Mouse (Mus musculus): ENCODE measurements around the gene Ift81. TPM values are rescaled to one million over a fixed set of nuclear protein-coding genes. Genes with fewer than 3 reads are reported as not detected.

The Ift81 gene
- polyA plus RNA-seq, 1 experiment from 2014 or later = 39.3 TPM

DNA sequence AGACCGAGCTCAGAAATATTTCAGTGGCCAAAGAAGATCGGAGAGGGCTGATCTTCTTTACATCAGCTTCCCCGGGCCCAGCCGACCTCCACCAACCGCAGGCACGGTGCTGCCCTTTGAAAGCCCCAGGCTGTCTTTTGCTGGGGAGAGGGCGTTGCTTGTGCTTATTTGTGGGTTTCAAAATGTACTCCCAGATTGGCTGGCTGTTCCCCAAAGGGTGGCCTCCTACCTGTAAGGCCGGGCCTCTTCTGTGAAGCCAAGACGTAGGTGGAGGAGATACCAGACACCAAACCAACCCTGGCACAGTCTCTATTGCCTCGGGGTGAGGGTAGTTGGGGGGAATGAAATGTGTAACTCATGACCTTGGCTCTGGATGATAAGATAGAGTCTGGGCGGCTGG, 31.7 kb upstream of the Ift81 start:
- 72% methylated on average over 11 of the region's 11 CpGs for WGBS
- H3K4me2 ChIP-seq = no peak overlapping the region
- H3K27me3 ChIP-seq = no peaks in the 10 kb centered on the region
- ATAC-seq (replicated peaks; ENCODE audit: insufficient number of reproducible peaks, insufficient read depth, low FRiP score, low read depth) = no peak
- H3K4me3 ChIP-seq = no peak overlapping the region
- H3K4me1 ChIP-seq (replicated peaks) = peaks cover 18% of the 10 kb centered on the region
- H3K9me3 ChIP-seq (replicated peaks) = no peaks in the 10 kb centered on the region
- no peak overlapping the region for H3K27ac ChIP-seq
- no peaks in the 10 kb centered on the region for H3K36me3 ChIP-seq
- no peak overlapping the region for H3K9ac ChIP-seq

DNA sequence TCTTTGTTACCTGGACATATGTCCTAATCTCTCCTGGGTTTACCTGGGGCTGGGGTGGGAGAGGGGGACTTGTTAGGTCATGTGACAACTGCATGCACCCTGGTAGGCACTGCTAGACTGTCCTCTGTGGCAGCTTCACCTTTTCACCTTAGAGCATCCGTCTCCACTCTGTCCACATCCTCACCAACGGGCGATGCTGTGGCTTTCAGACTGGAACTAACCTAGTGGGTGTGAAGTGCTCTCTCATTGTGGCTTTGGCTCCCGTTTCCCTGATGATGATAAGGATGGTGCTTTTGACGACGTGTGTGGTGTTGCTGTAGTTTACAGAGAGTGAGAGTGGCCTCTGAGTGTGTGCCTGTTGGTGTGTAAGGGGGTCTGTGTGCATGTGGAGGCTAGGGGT, 31.0 kb upstream of the Ift81 start:
- H3K36me3 ChIP-seq = no peaks in the 10 kb centered on the region
- no peak overlapping the region for H3K4me3 ChIP-seq
- H3K4me2 ChIP-seq = no peak overlapping the region
- H3K4me1 ChIP-seq (replicated peaks) = peaks cover 18% of the 10 kb centered on the region
- 48% methylated on average over 6 of the region's 6 CpGs for WGBS
- no peak overlapping the region for H3K27ac ChIP-seq
- no peaks in the 10 kb centered on the region for H3K27me3 ChIP-seq
- H3K9ac ChIP-seq = no peak overlapping the region
- no peaks in the 10 kb centered on the region for H3K9me3 ChIP-seq (replicated peaks)
- ATAC-seq (replicated peaks; ENCODE audit: insufficient number of reproducible peaks, insufficient read depth, low FRiP score, low read depth) = no peak

DNA sequence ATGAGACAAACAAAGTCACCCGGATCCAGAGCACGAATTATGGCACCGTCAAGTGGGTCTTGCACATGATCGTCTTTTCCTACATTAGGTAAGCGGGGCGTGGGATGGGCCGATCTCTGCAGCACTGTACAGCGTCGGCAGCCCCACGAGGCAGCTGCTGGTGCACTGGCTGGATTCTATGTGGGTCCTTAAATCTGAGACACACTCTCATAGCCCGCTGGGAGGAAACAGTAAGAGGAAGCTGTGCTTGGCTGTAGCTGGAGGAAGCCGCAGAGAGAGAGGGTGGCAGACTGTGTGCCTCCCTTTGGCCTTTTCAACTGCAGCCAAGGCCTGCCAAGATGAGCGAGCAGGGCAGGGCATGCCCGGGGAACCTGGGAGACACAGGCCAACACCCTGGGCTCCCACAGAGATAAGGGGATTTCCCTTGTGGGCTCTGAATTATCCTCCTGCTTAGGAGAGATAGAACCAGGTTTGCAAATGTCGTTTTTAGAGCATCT, 29.8 kb upstream of the Ift81 start:
- Histone ChIP-seq H3K9me3 (replicated peaks) (no peaks in the 10 kb centered on the region), H3K27ac (no peak overlapping the region; the same call in 1 of the 2 replicates), H3K4me2 (peak overlapping the region; percentile 32), H3K4me1 (replicated peaks) (peaks cover 18% of the 10 kb centered on the region), H3K4me3 (no peak overlapping the region; the same call in 1 of the 2 replicates), H3K36me3 (no peaks in the 10 kb centered on the region), H3K9ac (no peak overlapping the region), H3K27me3 (no peaks in the 10 kb centered on the region)
- 0 out of 2 replicates have a peak, but pooled peaks have one; percentile 23 for ATAC-seq (replicated peaks; ENCODE audit: insufficient number of reproducible peaks, insufficient read depth, low FRiP score, low read depth)
- WGBS = 56% methylated on average over 15 of the region's 15 CpGs

DNA sequence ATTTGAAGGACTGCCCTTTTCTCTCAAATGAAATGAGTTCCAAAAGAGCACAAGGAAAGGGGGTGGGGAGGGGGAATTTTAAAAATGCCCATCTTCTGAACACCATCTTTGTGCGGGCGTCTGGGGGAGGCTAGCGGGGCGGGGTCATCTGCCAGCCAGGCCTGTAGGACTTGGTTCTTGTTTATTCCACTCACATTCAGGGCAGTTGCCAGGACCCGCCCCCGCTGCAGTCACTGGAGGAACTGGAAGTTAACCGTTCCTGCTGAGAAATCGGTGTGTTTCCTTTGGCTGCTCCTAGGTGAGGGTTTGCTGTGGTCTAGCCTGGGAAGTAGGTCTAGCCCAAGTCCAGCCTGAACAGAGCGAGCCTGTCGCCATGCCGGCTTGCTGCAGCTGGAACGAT, 29.4 kb upstream of the Ift81 start, which contains the start of gene P2rx7:
Gene P2rx7, plus strand, starts transcription at position 211 of the 400 bp plus-strand sequence.
- H3K4me3 ChIP-seq = no peak within 1 kb of the TSS; the same call in 1 of the 2 replicates
- 60% methylated on average over 12 of the region's 12 CpGs for WGBS
- 0 out of 2 replicates have a peak, but pooled peaks have one; percentile 8 for ATAC-seq (replicated peaks; ENCODE audit: insufficient number of reproducible peaks, insufficient read depth, low FRiP score, low read depth)
- H3K36me3 ChIP-seq = no peaks in the 10 kb centered on the region
- no peak within 1 kb of the TSS for H3K9ac ChIP-seq
- no peaks in the 10 kb centered on the region for H3K27me3 ChIP-seq
- peak within 1 kb of the TSS; percentile 32 for H3K4me2 ChIP-seq
- H3K9me3 ChIP-seq (replicated peaks) = no peaks in the 10 kb centered on the region
- H3K27ac ChIP-seq = no peak within 1 kb of the TSS; the same call in 1 of the 2 replicates
- H3K4me1 ChIP-seq (replicated peaks) = peaks cover 18% of the 10 kb centered on the region

DNA sequence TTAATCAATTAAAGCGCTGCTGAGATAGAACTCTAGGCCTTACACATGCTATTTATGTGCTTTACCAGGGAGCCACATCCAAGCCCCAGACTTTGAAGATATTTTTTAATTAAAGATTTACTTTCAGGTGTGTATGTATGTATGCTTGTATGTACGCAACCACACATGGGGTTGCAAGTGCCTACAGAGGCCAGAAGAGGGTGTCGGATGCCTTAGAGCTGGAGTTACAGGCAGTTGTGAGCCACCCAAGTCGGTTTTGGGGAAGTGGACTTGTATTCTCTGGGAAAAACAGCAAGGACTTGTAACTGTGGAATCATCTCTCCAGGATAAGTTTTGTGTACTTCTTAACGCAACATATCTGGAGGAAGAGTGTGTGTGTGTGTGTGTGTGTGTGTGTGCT, 25.7 kb upstream of the Ift81 start:
- peaks cover 13% of the 10 kb centered on the region; the same call in 1 of the 2 replicates for H3K4me1 ChIP-seq (replicated peaks)
- WGBS = 83% methylated on average over 5 of the region's 5 CpGs
- no peaks in the 10 kb centered on the region for H3K27me3 ChIP-seq
- H3K4me3 ChIP-seq = no peak overlapping the region
- ATAC-seq (replicated peaks; ENCODE audit: insufficient number of reproducible peaks, insufficient read depth, low FRiP score, low read depth) = no peak
- H3K9me3 ChIP-seq (replicated peaks) = no peaks in the 10 kb centered on the region
- H3K36me3 ChIP-seq = no peaks in the 10 kb centered on the region
- H3K4me2 ChIP-seq = no peak overlapping the region
- H3K27ac ChIP-seq = no peak overlapping the region
- no peak overlapping the region for H3K9ac ChIP-seq

DNA sequence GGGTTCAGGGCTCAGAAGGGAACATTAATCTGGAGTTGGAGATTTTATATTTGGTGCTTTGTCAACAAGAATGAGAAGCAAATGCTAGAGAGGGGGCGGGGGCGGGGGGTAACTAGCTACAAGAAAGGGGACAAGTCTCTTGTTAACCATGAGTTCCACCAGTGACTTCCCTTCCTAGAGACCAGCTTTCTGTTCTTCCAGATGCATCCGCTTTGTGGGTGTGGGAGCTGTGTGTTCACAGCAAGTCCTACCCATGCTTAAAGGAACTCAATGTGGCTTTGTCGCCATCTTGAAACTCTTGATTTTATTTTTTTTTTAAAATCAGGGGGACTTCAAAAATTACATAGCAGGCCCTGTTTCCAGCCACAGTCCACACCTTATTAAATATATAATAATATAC, 25.2 kb upstream of the Ift81 start:
- 88% methylated on average over 4 of the region's 4 CpGs for WGBS
- no peak for ATAC-seq (replicated peaks; ENCODE audit: insufficient number of reproducible peaks, insufficient read depth, low FRiP score, low read depth)
- Histone ChIP-seq H3K4me2 (no peak overlapping the region), H3K9me3 (replicated peaks) (no peaks in the 10 kb centered on the region), H3K27me3 (no peaks in the 10 kb centered on the region), H3K4me3 (no peak overlapping the region), H3K4me1 (replicated peaks) (peaks cover 13% of the 10 kb centered on the region; the same call in 1 of the 2 replicates), H3K27ac (no peak overlapping the region), H3K36me3 (no peaks in the 10 kb centered on the region), H3K9ac (no peak overlapping the region)

DNA sequence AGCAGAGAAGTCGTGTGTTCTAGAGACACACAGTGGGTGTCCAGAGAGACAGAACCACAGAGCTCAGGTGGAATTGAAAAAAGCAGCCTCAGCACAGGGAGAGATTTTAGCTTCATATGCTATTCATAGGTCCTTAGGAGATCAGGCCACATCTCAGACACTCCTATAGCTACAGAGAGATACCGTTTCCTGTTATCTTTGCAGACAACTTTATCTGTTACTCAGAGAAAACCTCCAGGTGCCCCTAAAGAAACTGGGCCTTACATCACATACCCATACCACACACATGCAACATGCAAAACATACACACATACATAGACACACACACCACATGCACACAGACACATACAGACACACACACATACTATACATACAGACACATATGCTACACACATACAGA, 24.0 kb upstream of the Ift81 start:
- peaks cover 7% of the 10 kb centered on the region; the same call in 1 of the 2 replicates for H3K4me1 ChIP-seq (replicated peaks)
- H3K9ac ChIP-seq = no peak overlapping the region
- H3K27me3 ChIP-seq = no peaks in the 10 kb centered on the region
- no peak overlapping the region for H3K4me3 ChIP-seq
- no peak overlapping the region for H3K27ac ChIP-seq
- H3K36me3 ChIP-seq = no peaks in the 10 kb centered on the region
- no peak overlapping the region for H3K4me2 ChIP-seq
- 48% methylated on average over 2 of the region's 2 CpGs for WGBS
- ATAC-seq (replicated peaks; ENCODE audit: insufficient number of reproducible peaks, insufficient read depth, low FRiP score, low read depth) = no peak
- H3K9me3 ChIP-seq (replicated peaks) = no peaks in the 10 kb centered on the region

DNA sequence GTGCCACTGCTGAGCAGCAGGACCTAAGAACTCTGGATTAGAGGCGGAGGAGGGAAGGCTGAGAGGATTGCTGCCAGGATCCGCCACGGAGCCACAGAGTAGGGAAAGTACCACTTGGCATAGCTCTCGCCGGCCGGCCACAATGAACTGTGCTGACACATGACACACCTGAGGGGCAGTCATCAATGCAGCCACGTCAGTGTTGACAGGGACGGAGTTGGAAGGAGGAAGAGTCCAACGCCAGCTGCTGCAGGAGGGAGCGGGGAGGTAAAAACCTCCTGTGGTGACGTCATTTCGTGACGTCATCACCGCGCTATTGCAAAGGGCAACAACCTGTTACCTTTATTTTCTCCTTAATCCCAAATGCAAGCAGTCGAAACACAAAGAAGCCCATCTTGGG, 22.6 kb upstream of the Ift81 start:
- Histone ChIP-seq H3K4me1 (replicated peaks) (peaks cover 7% of the 10 kb centered on the region; the same call in 1 of the 2 replicates), H3K9me3 (replicated peaks) (no peaks in the 10 kb centered on the region), H3K27ac (no peak overlapping the region), H3K27me3 (no peaks in the 10 kb centered on the region), H3K4me2 (peak overlapping the region; percentile 52), H3K4me3 (peak overlapping the region; percentile 20), H3K9ac (no peak overlapping the region), H3K36me3 (no peaks in the 10 kb centered on the region)
- peak; percentile 45; the same call in 1 of the 2 replicates for ATAC-seq (replicated peaks; ENCODE audit: insufficient number of reproducible peaks, insufficient read depth, low FRiP score, low read depth)
- 32% methylated on average over 16 of the region's 16 CpGs for WGBS

DNA sequence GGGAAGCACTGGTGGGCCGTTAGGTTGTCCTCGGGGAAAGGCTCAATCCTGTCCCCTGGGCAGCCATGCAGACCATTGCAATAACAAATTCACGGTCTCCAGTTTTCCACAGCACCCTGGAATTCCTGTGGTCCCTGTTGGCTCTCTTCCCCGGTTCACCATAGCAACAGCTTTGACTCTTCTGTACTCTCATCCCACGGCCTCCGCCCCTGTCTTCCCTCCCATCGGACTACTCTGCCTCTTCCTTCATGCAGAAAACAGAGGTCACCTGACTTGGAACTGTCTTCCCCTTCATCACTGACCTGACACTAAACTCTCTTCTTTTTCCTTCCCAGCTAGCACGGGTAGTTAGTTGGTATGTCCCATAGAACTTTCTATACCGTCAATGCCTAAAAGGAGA, 22.0 kb upstream of the Ift81 start:
- 75% methylated on average over 9 of the region's 9 CpGs for WGBS

DNA sequence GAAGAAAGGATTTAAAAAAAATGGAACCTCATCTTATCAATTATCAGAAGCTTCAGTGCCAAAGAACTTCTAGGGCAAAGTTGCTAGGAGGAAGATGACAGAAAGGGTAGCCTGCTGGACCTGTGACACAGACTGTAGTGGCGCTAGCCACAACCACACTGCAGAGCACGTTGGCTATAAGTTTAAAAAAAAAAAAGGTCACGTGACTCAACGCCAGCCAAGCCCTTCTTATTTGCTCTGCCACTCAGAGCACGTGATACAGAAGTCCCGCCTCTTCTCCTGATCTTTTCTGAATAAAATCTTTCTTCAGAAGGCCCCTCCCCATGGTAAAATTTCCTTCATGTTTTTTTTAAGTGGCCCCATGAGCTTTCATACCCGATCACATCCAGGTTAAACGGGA, 20.9 kb upstream of the Ift81 start:
- WGBS = 78% methylated on average over 8 of the region's 8 CpGs
- Histone ChIP-seq H3K9ac (no peak overlapping the region), H3K4me3 (no peak overlapping the region), H3K9me3 (replicated peaks) (no peaks in the 10 kb centered on the region), H3K27me3 (no peaks in the 10 kb centered on the region), H3K36me3 (no peaks in the 10 kb centered on the region), H3K4me1 (replicated peaks) (peaks cover 7% of the 10 kb centered on the region; the same call in 1 of the 2 replicates), H3K4me2 (no peak overlapping the region), H3K27ac (no peak overlapping the region)
- ATAC-seq (replicated peaks; ENCODE audit: insufficient number of reproducible peaks, insufficient read depth, low FRiP score, low read depth) = no peak

More for the DNA sequence above, 22.0 kb upstream of the Ift81 start:
- Histone ChIP-seq H3K4me2 (no peak overlapping the region), H3K4me1 (replicated peaks) (peaks cover 7% of the 10 kb centered on the region; the same call in 1 of the 2 replicates), H3K36me3 (no peaks in the 10 kb centered on the region), H3K27me3 (no peaks in the 10 kb centered on the region), H3K4me3 (no peak overlapping the region), H3K27ac (no peak overlapping the region), H3K9me3 (replicated peaks) (no peaks in the 10 kb centered on the region), H3K9ac (no peak overlapping the region)
- no peak for ATAC-seq (replicated peaks; ENCODE audit: insufficient number of reproducible peaks, insufficient read depth, low FRiP score, low read depth)

DNA sequence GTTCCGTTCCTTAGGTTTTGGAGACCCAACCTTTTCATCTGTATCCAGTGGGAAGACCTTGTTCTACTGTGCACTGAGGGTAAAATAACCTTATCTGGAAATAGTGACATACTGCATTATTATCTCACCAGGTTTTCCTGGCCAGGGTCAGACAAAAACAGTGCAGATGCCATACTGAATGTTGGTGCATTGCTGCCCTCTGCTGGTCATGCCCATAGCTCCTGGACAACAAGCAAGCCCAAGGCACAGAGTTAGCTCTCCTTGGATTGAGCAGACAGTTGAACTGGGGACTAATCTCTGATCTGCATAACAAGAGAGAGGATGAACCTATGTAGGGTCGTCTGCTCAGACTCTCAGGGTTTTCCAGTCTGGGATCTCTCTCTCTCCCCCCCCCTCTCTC, 12.9 kb upstream of the Ift81 start:
- H3K9ac ChIP-seq = no peak overlapping the region
- 21% methylated on average over 2 of the region's 2 CpGs for WGBS

More for the DNA sequence above, 12.9 kb upstream of the Ift81 start:
- no peaks in the 10 kb centered on the region for H3K27me3 ChIP-seq
- H3K36me3 ChIP-seq = no peaks in the 10 kb centered on the region
- no peak overlapping the region for H3K4me3 ChIP-seq
- H3K27ac ChIP-seq = peak overlapping the region; percentile 14; the same call in 1 of the 2 replicates
- peaks cover 9% of the 10 kb centered on the region for H3K4me1 ChIP-seq (replicated peaks)
- no peaks in the 10 kb centered on the region for H3K9me3 ChIP-seq (replicated peaks)
- peak; percentile 79 for ATAC-seq (replicated peaks; ENCODE audit: insufficient number of reproducible peaks, insufficient read depth, low FRiP score, low read depth)
- no peak overlapping the region for H3K4me2 ChIP-seq
